Mouse (Mus musculus) hindbrain, embryonic 10.5 days (tissue): ENCODE results near the gene Ppp6r3. TPM values are rescaled to one million over a fixed set of nuclear protein-coding genes. Genes with fewer than 3 reads are reported as not detected.

ENCODE experiments used
- DNase-seq: peaks from one replicate; pipeline ENCODE4 v3.0.0-alpha.2; 2017; ENCODE audit warnings: low spot score
- H3K27ac ChIP-seq: fragments of 300-500 bp; sonication (generic); 2 replicates; pipeline ENCODE4 v1.5.1; 2016; ENCODE audit warnings: mild to moderate bottlenecking, moderate library complexity
- H3K27me3 ChIP-seq: fragments of 300-500 bp; sonication (generic); 2 replicates; pipeline ENCODE4 v1.6.1; 2016; ENCODE audit warnings: mild to moderate bottlenecking; ENCODE audit not compliant: poor library complexity, insufficient read depth, severe bottlenecking
- H3K36me3 ChIP-seq: fragments of 300-500 bp; sonication (generic); 2 replicates; pipeline ENCODE4 v1.6.1; 2016; ENCODE audit warnings: mild to moderate bottlenecking, moderate library complexity
- H3K4me1 ChIP-seq: fragments of 300-500 bp; sonication (generic); replicated peaks from 2 replicates; pipeline ENCODE4 v1.6.1; 2016; ENCODE audit warnings: mild to moderate bottlenecking
- H3K4me3 ChIP-seq: fragments of 300-500 bp; sonication (generic); 2 replicates; pipeline ENCODE4 v1.5.1; 2016; ENCODE audit warnings: mild to moderate bottlenecking, moderate library complexity
- H3K9me3 ChIP-seq: fragments of 300-500 bp; sonication (generic); 2 replicates; pipeline ENCODE4 v1.6.1; 2016; ENCODE audit warnings: mild to moderate bottlenecking, moderate library complexity
- WGBS: fragments of 180-500 bp; shearing (Covaris S2); methylation state at CpG from one replicate; pipeline ENCODE4 v1.1.7; 2016; 5-methylcytosine and 5-hydroxymethylcytosine counted together
- polyA plus RNA-seq: library from polyadenylated mRNA; unstranded; fragments of >200 nt; fragmentation: Nextera tagmentation; extraction: Ambion mirVana; gene quantifications from 2 replicates; pipeline ENCODE4 v1.2.1, GENCODE M21; 2016

Ppp6r3 gene
- polyA plus RNA-seq, 1 experiment from 2014 or later, result 64.9 TPM

- no peak for DNase-seq
- Histone ChIP-seq H3K27me3 (peaks cover 6% of the 10 kb centered on the region), H3K4me3 (no peak overlapping the region), H3K4me1 (peaks cover 20% of the 10 kb centered on the region), H3K9me3 (no peaks in the 10 kb centered on the region), H3K36me3 (no peaks in the 10 kb centered on the region), H3K27ac (no peak overlapping the region)
- 88% methylated on average over 3 of the region's 3 CpGs for WGBS
These were observed 139.7 kb downstream of the Ppp6r3 start for GRCm38 (mm10) chr19:3435824-3436223.

GRCm38 (mm10) chr19:3434641-3435040 lies 140.9 kb downstream of the Ppp6r3 start:
- DNase-seq, result no peak
- WGBS, result 41% methylated on average over 4 of the region's 4 CpGs

GRCm38 (mm10) chr19:3434124-3434523 lies 141.4 kb downstream of the Ppp6r3 start:
- no peak overlapping the region for H3K27ac ChIP-seq

More at GRCm38 (mm10) chr19:3434641-3435040, 140.9 kb downstream of the Ppp6r3 start:
- peak overlapping the region; percentile 50; the same call in 1 of the 2 replicates for H3K27ac ChIP-seq
- H3K36me3 ChIP-seq, result no peaks in the 10 kb centered on the region
- no peaks in the 10 kb centered on the region for H3K9me3 ChIP-seq
- peaks cover 20% of the 10 kb centered on the region for H3K4me1 ChIP-seq
- no peak overlapping the region for H3K4me3 ChIP-seq
- peaks cover 3% of the 10 kb centered on the region; the same call in 1 of the 2 replicates for H3K27me3 ChIP-seq

GRCm38 (mm10) chr19:3431969-3432368 lies 143.6 kb downstream of the Ppp6r3 start:
- Histone ChIP-seq H3K4me1 (peaks cover 27% of the 10 kb centered on the region), H3K4me3 (no peak overlapping the region), H3K9me3 (no peaks in the 10 kb centered on the region), H3K36me3 (no peaks in the 10 kb centered on the region), H3K27ac (no peak overlapping the region), H3K27me3 (no peaks in the 10 kb centered on the region)
- 76% methylated on average over 2 of the region's 2 CpGs for WGBS
- DNase-seq, result no peak

More at GRCm38 (mm10) chr19:3434124-3434523, 141.4 kb downstream of the Ppp6r3 start:
- Histone ChIP-seq H3K4me1 (peaks cover 25% of the 10 kb centered on the region), H3K27me3 (peaks cover 3% of the 10 kb centered on the region; the same call in 1 of the 2 replicates), H3K4me3 (no peak overlapping the region), H3K9me3 (no peaks in the 10 kb centered on the region), H3K36me3 (no peaks in the 10 kb centered on the region)
- WGBS, result 36% methylated on average over 4 of the region's 4 CpGs
- no peak for DNase-seq

- WGBS, result 74% methylated on average over 7 of the region's 7 CpGs
- no peak overlapping the region for H3K27ac ChIP-seq
- H3K4me3 ChIP-seq, result no peak overlapping the region
- peaks cover 27% of the 10 kb centered on the region for H3K4me1 ChIP-seq
- H3K27me3 ChIP-seq, result no peaks in the 10 kb centered on the region
- DNase-seq, result no peak
- H3K36me3 ChIP-seq, result no peaks in the 10 kb centered on the region
- no peaks in the 10 kb centered on the region for H3K9me3 ChIP-seq
These were observed 144.5 kb downstream of the Ppp6r3 start for GRCm38 (mm10) chr19:3431066-3431465.

- H3K36me3 ChIP-seq, result no peaks in the 10 kb centered on the region
- H3K9me3 ChIP-seq, result no peaks in the 10 kb centered on the region
- peak; percentile 12 for DNase-seq
- peak overlapping the region; percentile 64 for H3K27ac ChIP-seq
- H3K4me1 ChIP-seq, result peaks cover 18% of the 10 kb centered on the region
- H3K4me3 ChIP-seq, result no peak overlapping the region
- H3K27me3 ChIP-seq, result no peaks in the 10 kb centered on the region
- 48% methylated on average over 7 of the region's 7 CpGs for WGBS
These were observed 146.3 kb downstream of the Ppp6r3 start for GRCm38 (mm10) chr19:3429156-3429816.

GRCm38 (mm10) chr19:3428057-3428830 lies 147.3 kb downstream of the Ppp6r3 start:
- Histone ChIP-seq H3K27ac (no peak overlapping the region), H3K9me3 (no peaks in the 10 kb centered on the region), H3K4me1 (peaks cover 10% of the 10 kb centered on the region; the same call in 1 of the 2 replicates), H3K4me3 (no peak overlapping the region), H3K27me3 (no peaks in the 10 kb centered on the region), H3K36me3 (no peaks in the 10 kb centered on the region)
- DNase-seq, result no peak
- WGBS, result 86% methylated on average over 15 of the region's 15 CpGs

GRCm38 (mm10) chr19:3424214-3424613 lies 151.3 kb downstream of the Ppp6r3 start:
- peaks cover 12% of the 10 kb centered on the region; the same call in 1 of the 2 replicates for H3K4me1 ChIP-seq
- no peak overlapping the region for H3K4me3 ChIP-seq
- no peaks in the 10 kb centered on the region for H3K27me3 ChIP-seq
- H3K27ac ChIP-seq, result no peak overlapping the region
- H3K9me3 ChIP-seq, result no peaks in the 10 kb centered on the region
- WGBS, result 87% methylated on average over 2 of the region's 2 CpGs
- H3K36me3 ChIP-seq, result no peaks in the 10 kb centered on the region
- no peak for DNase-seq

- no peak overlapping the region for H3K4me3 ChIP-seq
- H3K27ac ChIP-seq, result 0 out of 2 replicates have a peak overlapping the region, but pooled peaks have one; percentile 12
- WGBS, result 59% methylated on average over 4 of the region's 4 CpGs
These were observed 152.6 kb downstream of the Ppp6r3 start for GRCm38 (mm10) chr19:3422981-3423380.

GRCm38 (mm10) chr19:3422488-3422887 lies 153.1 kb downstream of the Ppp6r3 start:
- Histone ChIP-seq H3K27me3 (no peaks in the 10 kb centered on the region), H3K9me3 (0 out of 2 replicates have a peak, but pooled peaks cover 5% of the 10 kb centered on the region), H3K36me3 (no peaks in the 10 kb centered on the region), H3K4me1 (0 out of 2 replicates have a peak, but pooled peaks cover 11% of the 10 kb centered on the region), H3K27ac (no peak overlapping the region), H3K4me3 (no peak overlapping the region)
- 45% methylated on average over 6 of the region's 6 CpGs for WGBS
- DNase-seq, result peak; percentile 52

More at GRCm38 (mm10) chr19:3422981-3423380, 152.6 kb downstream of the Ppp6r3 start:
- no peaks in the 10 kb centered on the region for H3K36me3 ChIP-seq
- DNase-seq, result no peak
- 0 out of 2 replicates have a peak, but pooled peaks cover 11% of the 10 kb centered on the region for H3K4me1 ChIP-seq
- H3K9me3 ChIP-seq, result 0 out of 2 replicates have a peak, but pooled peaks cover 5% of the 10 kb centered on the region
- no peaks in the 10 kb centered on the region for H3K27me3 ChIP-seq

- no peak for DNase-seq
- Histone ChIP-seq H3K9me3 (0 out of 2 replicates have a peak, but pooled peaks cover 5% of the 10 kb centered on the region), H3K27ac (no peak overlapping the region), H3K36me3 (no peaks in the 10 kb centered on the region), H3K4me3 (no peak overlapping the region), H3K4me1 (peaks cover 17% of the 10 kb centered on the region), H3K27me3 (peaks cover 21% of the 10 kb centered on the region)
- 68% methylated on average over 5 of the region's 5 CpGs for WGBS
These were observed 156.3 kb downstream of the Ppp6r3 start for GRCm38 (mm10) chr19:3419251-3419650.

GRCm38 (mm10) chr19:3414268-3414733 lies 161.2 kb downstream of the Ppp6r3 start, which contains the start of gene Gal:
Gene Gal (minus strand): TSS chr19:3414544.
- Histone ChIP-seq H3K27me3 (peaks cover 44% of the 10 kb centered on the region), H3K4me1 (peaks cover 27% of the 10 kb centered on the region), H3K4me3 (peak within 1 kb of the TSS; percentile 48), H3K27ac (peak within 1 kb of the TSS; percentile 18; the same call in 1 of the 2 replicates), H3K9me3 (0 out of 2 replicates have a peak, but pooled peaks cover 5% of the 10 kb centered on the region), H3K36me3 (no peaks in the 10 kb centered on the region)
- WGBS, result 5% methylated on average over 37 of the region's 37 CpGs
- DNase-seq, result no peak
